Mouse (Mus musculus) brain, adult 2 months (tissue): ENCODE data around the gene Ccser1.
"Not testable (repeated sequence)": the region's sequence is repeated elsewhere in the genome, so short reads cannot be mapped to it uniquely, and the experiment has no call there.

Source experiments
- DNase-seq: peaks from one replicate; pipeline ENCODE4 v3.0.0; 2011; ENCODE audit warnings: low read depth, low spot score

Gene Ccser1

GRCm38 (mm10) chr6:61978379-61978778, 798.3 kb downstream of the Ccser1 start:
- DNase-seq: peak; percentile 37

- no peak for DNase-seq
Observed at GRCm38 (mm10) chr6:62014374-62014773, 834.2 kb downstream of the Ccser1 start.

- no peak for DNase-seq
Observed at GRCm38 (mm10) chr6:62044454-62044853, 864.3 kb downstream of the Ccser1 start.

GRCm38 (mm10) chr6:62045042-62045441, 864.9 kb downstream of the Ccser1 start:
- DNase-seq: not testable (repeated sequence)

- DNase-seq: no peak
Observed at GRCm38 (mm10) chr6:62055276-62055675, 875.2 kb downstream of the Ccser1 start.

GRCm38 (mm10) chr6:62066363-62067023, 886.4 kb downstream of the Ccser1 start:
- DNase-seq: peak; percentile 53

GRCm38 (mm10) chr6:62067024-62067380, 886.9 kb downstream of the Ccser1 start:
- DNase-seq: no peak

- peak; percentile 3 for DNase-seq
Observed at GRCm38 (mm10) chr6:62105464-62105863, 925.3 kb downstream of the Ccser1 start.

GRCm38 (mm10) chr6:62132531-62132930, 952.4 kb downstream of the Ccser1 start:
- DNase-seq: no peak

GRCm38 (mm10) chr6:62160320-62160719, 980.2 kb downstream of the Ccser1 start:
- DNase-seq: peak; percentile 68

GRCm38 (mm10) chr6:62162596-62162995, 982.5 kb downstream of the Ccser1 start:
- peak; percentile 79 for DNase-seq

GRCm38 (mm10) chr6:62163826-62164225, 983.7 kb downstream of the Ccser1 start:
- no peak for DNase-seq

- DNase-seq: peak; percentile 78
Observed at GRCm38 (mm10) chr6:62196496-62197188, 1016.5 kb downstream of the Ccser1 start.

GRCm38 (mm10) chr6:62198768-62199167, 1018.6 kb downstream of the Ccser1 start:
- DNase-seq: peak; percentile 75

GRCm38 (mm10) chr6:62205013-62205412, 1024.9 kb downstream of the Ccser1 start:
- DNase-seq: peak; percentile 74

GRCm38 (mm10) chr6:62221856-62222255, 1041.7 kb downstream of the Ccser1 start:
- no peak for DNase-seq

GRCm38 (mm10) chr6:62263899-62264298, 1083.8 kb downstream of the Ccser1 start:
- no peak for DNase-seq

GRCm38 (mm10) chr6:62264525-62264924, 1084.4 kb downstream of the Ccser1 start:
- no peak for DNase-seq

GRCm38 (mm10) chr6:62281256-62281655, 1101.1 kb downstream of the Ccser1 start:
- DNase-seq: no peak

- DNase-seq: peak; percentile 72
Observed at GRCm38 (mm10) chr6:62301576-62302312, 1121.6 kb downstream of the Ccser1 start.

- no peak for DNase-seq
Observed at GRCm38 (mm10) chr6:62318627-62319026, 1138.5 kb downstream of the Ccser1 start.

- DNase-seq: peak; percentile 60
Observed at GRCm38 (mm10) chr6:62340319-62340718, 1160.2 kb downstream of the Ccser1 start.

- DNase-seq: no peak
Observed at GRCm38 (mm10) chr6:62367802-62368201, 1187.7 kb downstream of the Ccser1 start.
